Mouse (Mus musculus) liver, adult 2 months (tissue): Measurements from ENCODE around the gene D930048N14Rik. TPM values are rescaled to one million over a fixed set of nuclear protein-coding genes. Genes with fewer than 3 reads are reported as not detected.

ENCODE experiments used
- DNase-seq: peaks from one replicate; pipeline ENCODE4 v3.0.0-alpha.2; 2011; ENCODE audit warnings: low read depth, low spot score; ENCODE audit errors: extremely low read depth
- H3K27ac ChIP-seq: fragments of 200-500 bp; replicated peaks from 2 replicates; pipeline ENCODE4 v1.5.1; 2012; ENCODE audit warnings: low read depth, mild to moderate bottlenecking, control low read depth, inconsistent platforms, low read length; ENCODE audit not compliant: insufficient read depth
- H3K27me3 ChIP-seq: fragments of 200-500 bp; 2 replicates; pipeline ENCODE4 v1.6.1; 2012; ENCODE audit warnings: mild to moderate bottlenecking, moderate library complexity, low read length, inconsistent platforms; ENCODE audit not compliant: control insufficient read depth, insufficient read depth
- H3K36me3 ChIP-seq: fragments of 200-500 bp; 2 replicates; pipeline ENCODE4 v1.6.1; 2012; ENCODE audit warnings: low read length, inconsistent platforms; ENCODE audit not compliant: control insufficient read depth, insufficient read depth
- H3K4me1 ChIP-seq: fragments of 200-500 bp; 2 replicates; pipeline ENCODE4 v1.6.1; 2011; ENCODE audit warnings: low read length; ENCODE audit not compliant: control insufficient read depth, insufficient read depth
- H3K4me3 ChIP-seq: fragments of 200-500 bp; 2 replicates; pipeline ENCODE4 v1.5.1; 2011; ENCODE audit warnings: low read depth, mild to moderate bottlenecking, control low read depth, low read length, moderate library complexity; ENCODE audit not compliant: insufficient read depth
- H3K79me2 ChIP-seq: fragments of 200-500 bp; 2 replicates; pipeline ENCODE4 v1.6.1; 2012; ENCODE audit warnings: inconsistent platforms, mild to moderate bottlenecking, low read length, moderate library complexity; ENCODE audit not compliant: control insufficient read depth, insufficient read depth
- H3K9ac ChIP-seq: fragments of 200-500 bp; 2 replicates; pipeline ENCODE4 v1.6.1; 2012; ENCODE audit warnings: low read depth, mild to moderate bottlenecking, control low read depth, inconsistent platforms, low read length
- CTCF ChIP-seq: fragments of 200-500 bp; IDR thresholded peaks from 2 replicates; pipeline ENCODE4 v1.5.1; 2011; ENCODE audit warnings: low read depth, low read length, control low read depth
- POLR2A ChIP-seq: fragments of 200-500 bp; IDR thresholded peaks from 2 replicates; pipeline ENCODE4 v1.6.1; 2011; ENCODE audit warnings: low read length, control low read depth; ENCODE audit not compliant: insufficient read depth; ENCODE audit errors: extremely low read depth
- WGBS: fragments of 180-500 bp; shearing (Covaris S2); methylation state at CpG from one replicate; pipeline ENCODE4 v1.1.7; 2018; 5-methylcytosine and 5-hydroxymethylcytosine counted together
- polyA plus RNA-seq: library from polyadenylated mRNA; depleted of rRNA; stranded (reverse); fragments of >200 nt; gene quantifications from 2 replicates; pipeline ENCODE4 v1.2.3, GENCODE M21; 2012; rRNA removed
- total RNA-seq: library from RNA; depleted of rRNA; stranded (reverse); fragments of >200 nt; gene quantifications from 2 replicates; pipeline ENCODE4 v1.2.3, GENCODE M21; 2014; rRNA removed

D930048N14Rik gene
- total and polyA plus RNA-seq, 2 experiments: 1.3 to 10.9 TPM

DNA sequence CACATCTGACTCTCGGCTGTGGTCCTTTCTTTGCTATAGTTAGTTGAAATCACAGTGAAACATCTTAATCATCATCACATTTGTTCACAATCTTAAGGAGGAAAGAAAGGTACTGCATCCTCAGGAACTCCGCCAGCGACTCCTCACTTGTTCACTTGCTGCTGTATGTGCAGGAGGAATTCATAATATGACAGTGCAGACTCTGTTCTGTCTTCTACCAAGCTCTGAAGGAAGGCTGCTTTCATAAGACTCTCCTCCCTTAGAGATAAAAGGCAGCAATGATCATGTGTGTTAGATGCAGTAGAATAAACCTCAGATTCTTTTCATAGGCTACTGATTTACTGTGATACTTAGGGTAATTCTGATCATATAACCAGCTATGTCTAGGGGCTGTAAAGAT is 44.2 kb downstream of the D930048N14Rik start:
- H3K4me1 ChIP-seq: peaks cover 3% of the 10 kb centered on the region; the same call in 1 of the 2 replicates
- no peaks in the 10 kb centered on the region for H3K27me3 ChIP-seq
- H3K27ac ChIP-seq: no peak overlapping the region
- no peak for DNase-seq
- no peak overlapping the region for H3K9ac ChIP-seq
- no peaks in the 10 kb centered on the region for H3K79me2 ChIP-seq
- H3K4me3 ChIP-seq: no peak overlapping the region
- TF ChIP-seq CTCF (no peak), POLR2A (no peak)
- H3K36me3 ChIP-seq: peaks cover 60% of the 10 kb centered on the region
- WGBS: 95% methylated on average over 3 of the region's 3 CpGs

DNA sequence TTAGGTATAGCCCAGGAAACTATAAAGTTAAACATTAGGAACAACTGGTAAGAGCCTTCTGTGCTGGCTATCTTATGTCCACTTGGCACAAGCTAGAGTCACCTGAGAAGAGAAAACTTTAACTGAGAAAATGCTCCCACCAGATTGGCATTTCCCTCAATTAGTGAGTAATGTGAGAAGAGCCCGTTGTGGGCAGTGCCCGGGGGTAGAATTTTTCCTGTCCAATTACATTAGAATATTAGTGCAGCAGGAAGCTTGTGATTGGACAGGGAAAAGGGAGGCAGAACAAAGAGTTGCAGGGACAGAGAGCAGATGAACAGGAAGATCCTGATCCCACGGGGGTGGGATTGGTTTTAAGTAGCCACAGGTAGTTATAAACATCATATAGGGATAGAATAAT is 52.1 kb downstream of the D930048N14Rik start:
- DNase-seq: no peak
- H3K36me3 ChIP-seq: peaks cover 83% of the 10 kb centered on the region
- WGBS: 88% methylated on average over 3 of the region's 3 CpGs

DNA sequence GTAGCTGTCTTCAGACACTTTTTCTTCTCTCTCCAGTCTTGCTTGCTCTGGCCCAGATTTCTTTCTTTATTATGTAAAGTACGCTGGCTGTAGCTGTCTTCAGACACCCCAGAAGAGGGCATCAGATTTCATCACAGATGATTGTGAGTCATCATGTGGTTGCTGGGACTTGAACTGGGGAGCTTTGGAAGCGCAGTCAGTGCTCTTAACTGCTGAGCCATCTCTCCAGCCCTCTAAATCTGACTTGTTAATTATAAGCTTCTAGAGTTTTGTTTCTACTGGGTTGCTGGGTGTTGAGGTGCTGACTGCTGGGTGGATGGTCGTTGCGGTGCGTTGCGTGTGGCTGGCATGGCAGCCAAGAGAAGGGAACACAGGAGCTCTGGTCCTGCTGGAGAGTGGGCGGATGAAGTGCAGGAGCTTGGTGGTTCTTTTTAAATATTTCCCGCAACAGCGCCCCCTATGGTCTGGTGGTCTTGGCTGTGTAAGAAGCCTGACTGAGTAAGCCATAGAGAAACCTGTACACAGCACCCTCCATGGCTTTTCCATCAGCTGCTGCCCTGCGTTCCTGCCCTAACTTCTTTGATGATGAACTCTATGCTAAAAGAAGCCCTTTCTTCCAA is 52.7 kb downstream of the D930048N14Rik start:
- Histone ChIP-seq H3K4me1 (no peaks in the 10 kb centered on the region), H3K4me3 (no peak overlapping the region), H3K36me3 (peaks cover 80% of the 10 kb centered on the region), H3K27me3 (no peaks in the 10 kb centered on the region), H3K27ac (no peak overlapping the region), H3K9ac (no peak overlapping the region), H3K79me2 (no peaks in the 10 kb centered on the region)
- DNase-seq: no peak
- WGBS: 86% methylated on average over 10 of the region's 10 CpGs
- TF ChIP-seq POLR2A: no peak
- peak; percentile 38 for TF ChIP-seq CTCF

More for the DNA sequence above, 52.1 kb downstream of the D930048N14Rik start:
- no peaks in the 10 kb centered on the region for H3K27me3 ChIP-seq
- H3K9ac ChIP-seq: no peak overlapping the region
- H3K79me2 ChIP-seq: no peaks in the 10 kb centered on the region
- no peaks in the 10 kb centered on the region for H3K4me1 ChIP-seq
- no peak overlapping the region for H3K27ac ChIP-seq
- TF ChIP-seq CTCF: no peak
- TF ChIP-seq POLR2A: no peak
- no peak overlapping the region for H3K4me3 ChIP-seq

GRCm38 (mm10) chr11:51706451-51706850 is 55.7 kb downstream of the D930048N14Rik start:
- Histone ChIP-seq H3K36me3 (peaks cover 75% of the 10 kb centered on the region), H3K79me2 (no peaks in the 10 kb centered on the region), H3K27ac (no peak overlapping the region), H3K9ac (no peak overlapping the region), H3K4me1 (no peaks in the 10 kb centered on the region), H3K27me3 (no peaks in the 10 kb centered on the region), H3K4me3 (no peak overlapping the region)
- no peak for TF ChIP-seq CTCF
- no peak for TF ChIP-seq POLR2A
- 95% methylated on average over 10 of the region's 10 CpGs for WGBS
- DNase-seq: no peak

- no peaks in the 10 kb centered on the region for H3K27me3 ChIP-seq
- no peak overlapping the region for H3K9ac ChIP-seq
- no peak overlapping the region for H3K4me3 ChIP-seq
- peaks cover 75% of the 10 kb centered on the region for H3K36me3 ChIP-seq
- H3K79me2 ChIP-seq: no peaks in the 10 kb centered on the region
- 93% methylated on average over 13 of the region's 13 CpGs for WGBS
- no peak overlapping the region for H3K27ac ChIP-seq
- H3K4me1 ChIP-seq: no peaks in the 10 kb centered on the region
- no peak for DNase-seq
- TF ChIP-seq CTCF: no peak
- no peak for TF ChIP-seq POLR2A
Measured at GRCm38 (mm10) chr11:51707080-51707479, 56.3 kb downstream of the D930048N14Rik start.

Other genes with a start within 250 kb of the D930048N14Rik start
- gene Phykpl, start 66.2 kb upstream of the D930048N14Rik start, total RNA-seq: 12.7 and 16.5 TPM in 2 replicates
- 19.6 and 23.7 TPM in 2 replicates for gene Phykpl, start 66.2 kb upstream of the D930048N14Rik start, polyA plus RNA-seq
- gene Hnrnpab, start 44.1 kb upstream of the D930048N14Rik start, total RNA-seq: 96.9 and 104 TPM in 2 replicates
- 103 and 105 TPM in 2 replicates for gene Hnrnpab, start 44.1 kb upstream of the D930048N14Rik start, polyA plus RNA-seq
- 26.4 and 29.4 TPM in 2 replicates for gene Nhp2, start 31.2 kb upstream of the D930048N14Rik start, total RNA-seq
- gene Nhp2, start 31.2 kb upstream of the D930048N14Rik start, polyA plus RNA-seq: 31.4 and 33.8 TPM in 2 replicates
- 8.9 and 10.3 TPM in 2 replicates for gene Rmnd5b, start 15.1 kb upstream of the D930048N14Rik start, total RNA-seq
- 44.9 and 46.6 TPM in 2 replicates for gene Rmnd5b, start 15.1 kb upstream of the D930048N14Rik start, polyA plus RNA-seq
- gene N4bp3, start 112 bp upstream of the D930048N14Rik start, total RNA-seq: 1.6 and 2.4 TPM in 2 replicates
- gene N4bp3, start 112 bp upstream of the D930048N14Rik start, polyA plus RNA-seq: 5.7 and 6.4 TPM in 2 replicates
- gene 0610009B22Rik, start 37.9 kb downstream of the D930048N14Rik start, total RNA-seq: 30.5 and 32.2 TPM in 2 replicates
- 17.7 and 21.6 TPM in 2 replicates for gene 0610009B22Rik, start 37.9 kb downstream of the D930048N14Rik start, polyA plus RNA-seq
- 45.1 and 51.1 TPM in 2 replicates for gene Sec24a, start 112.7 kb downstream of the D930048N14Rik start, total RNA-seq
- gene Sec24a, start 112.7 kb downstream of the D930048N14Rik start, polyA plus RNA-seq: 30.6 and 35.3 TPM in 2 replicates
- gene Sar1b, start 112.7 kb downstream of the D930048N14Rik start, total RNA-seq: 257 and 370 TPM in 2 replicates
- 61.0 and 75.6 TPM in 2 replicates for gene Sar1b, start 112.7 kb downstream of the D930048N14Rik start, polyA plus RNA-seq
- 2.7 and 3.7 TPM in 2 replicates for gene Jade2, start 206.7 kb downstream of the D930048N14Rik start, total RNA-seq
- 3.6 and 4.1 TPM in 2 replicates for gene Jade2, start 206.7 kb downstream of the D930048N14Rik start, polyA plus RNA-seq